Mouse (Mus musculus) small intestine, adult 2 months (tissue): ENCODE measurements around the gene Ppp1r1b. TPM values are rescaled to one million over a fixed set of nuclear protein-coding genes. Genes with fewer than 3 reads are reported as not detected.

Experiments
- H3K27ac ChIP-seq: fragments of 200-500 bp; 2 replicates; pipeline ENCODE4 v1.5.1; 2012; ENCODE audit warnings: low read depth, low read length, control low read depth, inconsistent platforms; ENCODE audit not compliant: insufficient read depth
- H3K27me3 ChIP-seq: fragments of 200-500 bp; 2 replicates; pipeline ENCODE4 v1.6.1; 2012; ENCODE audit warnings: mild to moderate bottlenecking, moderate library complexity, low read length, inconsistent platforms; ENCODE audit not compliant: control insufficient read depth, insufficient read depth
- H3K36me3 ChIP-seq: fragments of 200-500 bp; 2 replicates; pipeline ENCODE4 v1.6.1; 2012; ENCODE audit warnings: mild to moderate bottlenecking, low read length, control low read depth, inconsistent platforms; ENCODE audit not compliant: control insufficient read depth, insufficient read depth
- H3K4me1 ChIP-seq: fragments of 200-500 bp; 2 replicates; pipeline ENCODE4 v1.6.1; 2012; ENCODE audit warnings: low read length, inconsistent platforms, mixed read lengths; ENCODE audit not compliant: control insufficient read depth, insufficient read depth, insufficient read length
- H3K4me3 ChIP-seq: fragments of 200-500 bp; 2 replicates; pipeline ENCODE4 v1.5.1; 2012; ENCODE audit warnings: low read depth, mild to moderate bottlenecking, control low read depth, inconsistent platforms, low read length, moderate library complexity
- CTCF ChIP-seq: fragments of 200-500 bp; IDR thresholded peaks from 2 replicates; pipeline ENCODE4 v1.5.1; 2012; ENCODE audit warnings: low read depth, mild to moderate bottlenecking, control low read depth, inconsistent platforms, low read length, moderate library complexity, mixed read lengths; ENCODE audit not compliant: insufficient replicate concordance, insufficient read length; ENCODE audit errors: extremely low read depth
- POLR2A ChIP-seq: fragments of 200-500 bp; IDR thresholded peaks from 2 replicates; pipeline ENCODE4 v1.6.1; 2012; ENCODE audit warnings: low read depth, mild to moderate bottlenecking, control low read depth, inconsistent platforms, low read length, moderate library complexity
- WGBS: fragments of 180-500 bp; shearing (Covaris S2); methylation state at CpG from one replicate; pipeline ENCODE4 v1.1.7; 2018; 5-methylcytosine and 5-hydroxymethylcytosine counted together
- polyA plus RNA-seq: library from polyadenylated mRNA; depleted of rRNA; stranded (reverse); fragments of >200 nt; gene quantifications from 2 replicates; pipeline ENCODE4 v1.2.3, GENCODE M21; 2012

The Ppp1r1b gene
- polyA plus RNA-seq, 1 experiment = 270 TPM

DNA sequence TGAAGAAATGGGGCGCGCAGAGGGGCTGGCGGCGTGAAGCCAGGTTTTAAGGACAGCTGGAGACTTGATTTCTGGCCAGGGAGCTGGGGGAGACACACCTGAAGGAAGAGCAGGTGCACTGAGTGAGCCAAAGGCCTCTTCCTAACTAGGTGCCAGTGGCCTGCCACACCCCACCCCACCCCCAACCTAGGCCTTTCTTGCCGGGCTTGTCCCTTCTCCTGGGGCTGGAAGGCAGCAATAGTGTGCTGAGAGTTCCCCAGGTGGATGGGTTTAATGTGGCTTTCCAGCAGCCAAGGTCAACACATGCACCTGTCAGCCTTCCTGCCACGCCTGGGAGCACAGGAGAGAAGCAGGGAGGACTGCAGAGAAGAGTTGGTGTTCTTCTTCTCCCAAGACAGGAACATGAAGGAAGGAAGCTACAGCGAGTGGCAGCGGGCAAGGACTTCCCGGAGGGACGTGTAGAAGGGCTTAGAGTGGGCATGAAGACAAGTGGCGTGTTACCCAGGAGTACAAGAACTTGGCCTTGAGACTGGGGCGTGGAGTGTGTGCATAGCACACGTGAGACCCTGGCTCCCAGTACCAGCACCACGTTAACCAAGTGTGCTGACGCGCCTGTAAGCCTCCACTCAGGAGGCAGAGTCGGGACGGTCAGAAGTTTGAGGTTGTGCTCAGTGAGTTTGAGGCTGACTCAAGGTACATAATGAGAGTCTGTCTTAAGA is 4.2 kb downstream of the Ppp1r1b start:
- peak overlapping the region; percentile 99 for H3K27ac ChIP-seq
- no peaks in the 10 kb centered on the region; the same call in 1 of the 2 replicates for H3K27me3 ChIP-seq
- 25% methylated on average over 18 of the region's 18 CpGs for WGBS
- H3K4me3 ChIP-seq = peak overlapping the region; percentile 28
- TF ChIP-seq POLR2A (no peak), CTCF (no peak)
- peaks cover 33% of the 10 kb centered on the region for H3K36me3 ChIP-seq
- H3K4me1 ChIP-seq = peaks cover 46% of the 10 kb centered on the region

DNA sequence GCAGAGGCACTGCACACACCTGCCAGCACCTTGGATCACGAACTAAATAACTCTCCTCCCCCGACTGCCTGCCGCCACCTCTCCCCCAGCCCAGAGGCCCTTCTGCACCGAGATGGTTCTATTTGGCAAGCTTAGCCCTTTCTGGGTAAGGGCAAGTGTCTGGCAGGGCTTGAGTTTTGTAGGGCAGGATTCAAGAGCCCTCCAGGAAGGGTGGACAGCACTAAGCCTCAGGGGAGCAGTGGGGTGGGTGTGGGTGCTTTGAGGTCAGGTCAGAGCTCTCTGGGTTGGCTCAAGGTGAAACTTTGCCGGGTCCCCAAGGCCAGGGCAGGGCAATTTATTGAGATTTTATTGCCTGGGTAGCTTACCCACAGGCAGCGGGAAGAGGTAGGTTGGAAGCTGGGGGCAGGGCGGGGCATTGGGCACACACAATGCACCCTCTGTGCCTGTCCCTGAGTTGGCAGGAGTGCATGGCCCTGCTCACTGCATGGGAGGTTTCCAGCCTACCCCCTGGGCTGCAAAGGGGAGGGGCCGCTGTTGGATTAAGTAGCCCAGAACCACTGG is 5.5 kb downstream of the Ppp1r1b start:
- H3K36me3 ChIP-seq = peaks cover 33% of the 10 kb centered on the region
- TF ChIP-seq CTCF = no peak
- TF ChIP-seq POLR2A = no peak
- no peaks in the 10 kb centered on the region for H3K27me3 ChIP-seq
- WGBS = 24% methylated on average over 8 of the region's 8 CpGs
- peak overlapping the region; percentile 29 for H3K4me3 ChIP-seq
- H3K27ac ChIP-seq = peak overlapping the region; percentile 99
- peaks cover 41% of the 10 kb centered on the region for H3K4me1 ChIP-seq

DNA sequence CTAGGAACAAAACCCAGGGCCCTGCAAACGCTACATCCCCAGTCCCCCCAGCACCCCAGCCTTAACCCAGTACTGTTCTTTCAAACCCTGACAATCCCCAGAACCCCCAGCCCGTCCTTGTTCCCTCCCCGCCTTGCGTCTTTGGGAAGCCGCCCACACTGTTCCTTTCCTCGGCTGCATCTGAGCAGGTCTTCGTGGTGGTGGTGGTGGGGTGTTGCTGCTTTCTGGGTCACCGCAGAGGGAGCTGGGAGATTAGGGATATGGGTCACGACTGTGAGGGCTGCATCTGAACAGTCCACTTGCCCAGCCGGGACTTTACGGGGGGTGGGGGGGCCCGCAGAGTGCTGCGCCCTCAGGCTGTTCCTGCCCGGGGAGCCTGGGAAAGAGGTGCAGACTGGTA is 6.2 kb downstream of the Ppp1r1b start:
- peaks cover 33% of the 10 kb centered on the region for H3K36me3 ChIP-seq
- WGBS = 42% methylated on average over 14 of the region's 14 CpGs
- H3K4me1 ChIP-seq = peaks cover 43% of the 10 kb centered on the region
- TF ChIP-seq CTCF = no peak
- TF ChIP-seq POLR2A = no peak
- no peaks in the 10 kb centered on the region for H3K27me3 ChIP-seq
- H3K4me3 ChIP-seq = peak overlapping the region; percentile 18
- H3K27ac ChIP-seq = peak overlapping the region; percentile 76

DNA sequence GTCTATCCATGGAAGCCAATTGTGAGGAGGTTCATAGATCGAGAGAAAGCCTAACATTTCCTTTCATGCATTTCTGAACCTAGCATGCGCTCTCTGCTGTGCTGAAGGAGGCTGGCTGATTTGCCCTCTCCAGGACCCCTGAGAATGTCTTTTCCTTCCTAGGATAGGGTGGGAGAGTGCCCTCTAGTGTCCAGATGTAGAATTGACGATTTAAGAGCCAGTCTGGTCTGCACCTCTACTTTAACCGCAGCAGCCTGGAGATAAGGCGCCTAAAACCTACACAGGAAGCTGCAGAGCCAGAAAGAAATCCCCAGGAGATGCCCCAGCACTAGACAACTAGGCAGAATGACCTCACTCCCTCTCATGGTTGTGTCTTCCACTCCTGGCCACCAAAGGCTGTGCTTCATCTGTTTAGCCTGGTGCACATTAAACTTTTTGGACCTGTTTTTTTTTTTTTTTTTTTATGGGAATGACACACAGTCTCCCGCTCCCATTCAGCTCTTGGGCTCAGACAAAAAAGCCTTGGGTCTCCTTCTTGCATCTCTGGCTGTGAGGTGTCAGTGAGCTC is 7.6 kb downstream of the Ppp1r1b start:
- 22% methylated on average over 6 of the region's 6 CpGs for WGBS
- Histone ChIP-seq H3K27me3 (no peaks in the 10 kb centered on the region), H3K4me3 (no peak overlapping the region), H3K4me1 (peaks cover 45% of the 10 kb centered on the region), H3K36me3 (peaks cover 30% of the 10 kb centered on the region), H3K27ac (peak overlapping the region; percentile 90)
- TF ChIP-seq POLR2A = no peak
- peak; percentile 85; the same call in 1 of the 2 replicates for TF ChIP-seq CTCF

DNA sequence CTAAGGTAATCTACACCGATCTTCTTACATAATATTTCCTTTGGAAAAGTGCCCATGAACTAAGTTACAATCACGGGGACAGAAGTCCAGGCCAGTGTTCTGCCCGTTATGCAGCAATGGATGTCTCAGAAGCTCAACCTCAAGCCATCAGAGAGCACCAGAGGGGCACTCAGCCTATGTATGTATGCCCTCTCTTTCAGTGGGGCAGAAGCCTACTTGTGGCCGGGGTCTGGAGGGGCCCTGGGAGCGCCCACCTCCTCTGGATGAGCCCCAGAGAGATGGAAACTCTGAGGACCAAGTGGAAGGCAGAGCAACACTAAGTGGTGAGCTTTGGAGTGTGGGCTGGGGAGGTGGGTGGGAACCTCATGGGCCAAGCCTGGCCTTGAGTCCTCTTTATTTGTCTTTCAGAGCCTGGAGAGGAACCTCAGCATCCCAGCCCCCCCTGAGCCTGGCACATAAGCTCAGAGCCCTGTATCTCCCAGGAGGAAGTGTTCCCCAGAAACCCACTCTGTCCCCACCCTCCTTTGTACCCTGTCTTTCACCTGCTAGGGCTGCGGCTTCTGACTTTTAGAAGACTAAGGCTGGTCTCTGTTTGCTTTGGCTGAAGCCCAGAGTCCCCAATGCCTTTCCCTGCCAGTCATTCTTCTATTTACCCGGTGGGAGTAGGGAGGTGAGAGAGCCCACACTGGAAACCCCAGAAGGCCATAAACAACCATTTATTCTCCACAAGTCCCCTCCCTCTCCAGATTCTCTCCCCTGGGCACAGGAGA is 8.6 kb downstream of the Ppp1r1b start:
- H3K4me1 ChIP-seq = peaks cover 51% of the 10 kb centered on the region
- 27% methylated on average over 7 of the region's 7 CpGs for WGBS

DNA sequence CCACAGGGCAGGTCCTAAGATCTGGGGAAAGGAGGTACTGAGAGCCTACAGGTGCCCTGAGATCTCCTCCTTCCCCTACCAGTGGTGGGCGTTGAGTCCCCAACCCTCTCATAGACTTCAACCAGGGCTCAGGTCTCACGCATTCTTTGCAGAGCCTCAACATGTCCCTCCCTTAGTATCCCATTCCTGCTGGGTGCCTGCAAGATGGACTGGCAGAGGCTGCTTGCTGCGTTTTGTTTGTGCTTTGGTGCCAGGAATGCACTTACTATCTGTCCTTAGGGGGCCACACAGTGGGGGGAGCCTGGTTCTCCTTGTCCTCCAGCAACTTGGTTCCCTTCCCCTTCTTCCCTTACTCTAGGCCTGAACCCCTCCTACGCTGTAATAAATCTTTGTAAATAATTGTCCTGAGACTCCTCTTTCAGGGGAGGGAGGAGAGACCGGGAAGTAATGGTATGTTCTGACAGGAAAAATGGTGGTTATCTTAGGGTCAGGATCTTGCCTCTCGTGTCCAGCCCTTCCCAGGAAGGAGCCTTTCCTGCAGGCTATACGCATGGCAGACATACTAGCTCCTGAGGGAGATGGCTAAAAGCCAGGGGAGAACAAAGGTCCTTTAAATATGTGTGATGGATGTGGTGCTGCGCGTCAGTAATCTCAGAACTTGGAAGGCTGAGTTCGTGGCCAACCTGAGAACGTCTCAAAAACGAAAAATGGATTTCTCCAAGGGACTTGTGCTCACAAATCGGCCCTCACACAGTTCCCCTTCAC is 9.4 kb downstream of the Ppp1r1b start:
- WGBS = 4% methylated on average over 13 of the region's 13 CpGs
- H3K27me3 ChIP-seq = no peaks in the 10 kb centered on the region
- H3K36me3 ChIP-seq = peaks cover 23% of the 10 kb centered on the region; the same call in 1 of the 2 replicates
- H3K4me3 ChIP-seq = peak overlapping the region; percentile 58
- H3K4me1 ChIP-seq = peaks cover 51% of the 10 kb centered on the region
- TF ChIP-seq CTCF = no peak
- TF ChIP-seq POLR2A = no peak
- H3K27ac ChIP-seq = peak overlapping the region; percentile 90

More for the DNA sequence above, 8.6 kb downstream of the Ppp1r1b start:
- Histone ChIP-seq H3K36me3 (peaks cover 24% of the 10 kb centered on the region; the same call in 1 of the 2 replicates), H3K27ac (peak overlapping the region; percentile 90), H3K27me3 (no peaks in the 10 kb centered on the region), H3K4me3 (peak overlapping the region; percentile 16; the same call in 1 of the 2 replicates)
- TF ChIP-seq POLR2A (no peak), CTCF (no peak)
